Mouse (Mus musculus): Measurements from ENCODE around the gene Ifi202b. TPM values are rescaled to one million over a fixed set of nuclear protein-coding genes. Genes with fewer than 3 reads are reported as not detected.
"Not testable (repeated sequence)": the region's sequence is repeated elsewhere in the genome, so short reads cannot be mapped to it uniquely, and the experiment has no call there.

Gene Ifi202b
- polyA plus RNA-seq, 1 experiment from 2014 or later, result not detected

DNA sequence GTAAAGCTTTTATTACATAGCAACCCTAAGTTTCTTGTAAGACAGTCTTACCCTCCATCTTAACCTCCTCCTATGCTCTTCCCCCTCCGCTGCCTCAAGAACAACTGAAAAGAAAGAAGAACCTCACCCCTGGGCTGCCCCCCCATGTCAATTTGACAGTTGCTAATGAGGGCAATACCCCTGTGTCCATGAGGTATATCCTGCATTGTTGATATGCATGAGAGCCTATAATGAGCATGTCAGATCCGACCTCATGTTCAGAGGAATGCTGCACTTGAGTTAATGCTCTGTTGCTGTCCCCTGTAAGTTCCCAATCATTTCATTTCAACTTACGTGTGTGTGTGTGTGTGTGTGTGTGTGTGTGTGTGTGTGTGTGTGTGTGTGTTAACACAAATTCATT, 22.5 kb downstream of the Ifi202b start:
- H3K36me3 ChIP-seq (replicated peaks; ENCODE audit: control insufficient read depth, insufficient read depth); H3K4me1 ChIP-seq (replicated peaks; ENCODE audit: control insufficient read depth, insufficient read depth, low read length); DNase-seq (ENCODE audit: low spot score); H3K4me2 ChIP-seq (replicated peaks); H3K27ac ChIP-seq; H3K27me3 ChIP-seq (ENCODE audit: control insufficient read depth, insufficient read depth, low read length); H3K9ac ChIP-seq; H3K4me3 ChIP-seq (replicated peaks; ENCODE audit: low read length); ATAC-seq (ENCODE audit: low FRiP score); H3K9me3 ChIP-seq (ENCODE audit: control insufficient read depth, low read length): not testable (repeated sequence)
- WGBS, result 31% methylated on average over 3 of the region's 3 CpGs

DNA sequence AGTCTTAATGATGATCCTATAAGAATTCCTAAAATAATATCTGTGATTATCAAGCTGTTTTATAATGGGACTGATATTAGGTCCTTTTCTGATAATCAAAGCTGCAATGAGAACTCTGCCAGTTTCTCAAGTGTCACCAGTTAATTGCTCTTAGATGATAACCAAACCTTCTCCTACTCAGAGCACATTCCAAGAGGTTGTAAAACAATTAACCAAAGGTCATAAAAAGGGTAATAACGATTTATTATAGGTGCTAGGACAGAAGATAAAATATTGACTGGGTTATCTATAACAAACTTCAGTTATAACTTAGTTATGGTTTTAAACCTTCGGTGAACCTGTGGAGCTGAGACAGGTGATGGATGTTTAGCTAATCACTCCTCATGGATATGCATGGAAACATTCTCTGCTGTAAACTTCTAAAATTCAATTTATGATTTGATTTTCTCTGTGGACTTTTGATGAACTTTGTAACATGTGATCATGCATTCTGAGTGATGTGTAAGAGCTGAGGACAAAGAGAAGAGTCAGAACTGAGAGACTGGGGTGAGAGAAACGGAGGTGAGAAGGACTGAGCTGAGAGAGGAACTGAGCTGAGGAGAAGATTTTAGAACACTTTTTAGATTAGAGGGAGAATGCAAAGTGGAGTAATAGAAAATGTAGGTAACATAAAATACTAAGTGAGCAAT, 26.6 kb downstream of the Ifi202b start:
- ATAC-seq (ENCODE audit: low FRiP score); H3K36me3 ChIP-seq (replicated peaks; ENCODE audit: control insufficient read depth, insufficient read depth); H3K9me3 ChIP-seq (ENCODE audit: control insufficient read depth, low read length); H3K4me1 ChIP-seq (replicated peaks; ENCODE audit: control insufficient read depth, insufficient read depth, low read length); H3K9ac ChIP-seq; H3K4me3 ChIP-seq (replicated peaks; ENCODE audit: low read length); H3K4me2 ChIP-seq (replicated peaks); H3K27ac ChIP-seq; H3K27me3 ChIP-seq (ENCODE audit: control insufficient read depth, insufficient read depth, low read length); DNase-seq (ENCODE audit: low spot score): not testable (repeated sequence)
- WGBS, result 73% methylated on average over 3 of the region's 3 CpGs

DNA sequence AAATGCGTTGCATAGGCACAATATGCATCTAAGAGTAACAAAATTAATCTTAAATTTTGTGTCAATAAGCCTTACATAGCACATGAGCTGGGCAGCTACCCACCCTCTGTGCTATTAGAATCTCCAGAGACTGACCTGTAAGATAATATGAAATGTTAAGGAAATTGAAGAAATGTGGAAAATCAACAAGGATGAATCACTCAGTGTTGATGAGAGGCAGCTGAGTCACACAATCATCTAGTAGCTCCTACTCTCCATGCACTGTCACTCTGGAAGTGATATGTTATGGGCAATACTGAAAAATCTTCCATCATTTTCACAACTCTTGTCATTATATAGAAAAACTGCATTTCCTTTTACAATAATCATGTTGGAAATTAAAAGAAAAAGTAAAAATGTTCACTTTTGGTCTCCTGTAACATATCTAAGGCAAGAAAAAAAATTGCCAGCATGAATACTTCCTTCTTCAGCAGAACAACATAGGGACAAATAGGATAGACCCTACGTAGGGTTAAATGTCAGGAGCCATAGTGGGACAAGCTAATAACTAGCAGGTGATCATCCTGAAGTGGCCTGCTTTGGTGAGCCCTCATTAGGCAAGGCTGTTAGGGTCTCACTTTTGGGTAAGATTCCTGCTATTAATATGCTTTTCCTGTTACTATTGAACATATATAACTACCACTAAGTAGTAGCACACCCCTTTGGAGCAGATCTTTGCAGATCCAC, 27.3 kb downstream of the Ifi202b start:
- ATAC-seq (ENCODE audit: low FRiP score) (no peak), DNase-seq (ENCODE audit: low spot score) (no peak)
- Histone ChIP-seq H3K4me2 (replicated peaks) (no peak overlapping the region), H3K27me3 (ENCODE audit: control insufficient read depth, insufficient read depth, low read length) (no peaks in the 10 kb centered on the region), H3K4me3 (replicated peaks; ENCODE audit: low read length) (no peak overlapping the region), H3K4me1 (replicated peaks; ENCODE audit: control insufficient read depth, insufficient read depth, low read length) (no peaks in the 10 kb centered on the region), H3K9me3 (ENCODE audit: control insufficient read depth, low read length) (no peaks in the 10 kb centered on the region), H3K9ac (no peak overlapping the region), H3K36me3 (replicated peaks; ENCODE audit: control insufficient read depth, insufficient read depth) (no peaks in the 10 kb centered on the region), H3K27ac (no peak overlapping the region)
- WGBS, result 88% methylated on average over 2 of the region's 2 CpGs

DNA sequence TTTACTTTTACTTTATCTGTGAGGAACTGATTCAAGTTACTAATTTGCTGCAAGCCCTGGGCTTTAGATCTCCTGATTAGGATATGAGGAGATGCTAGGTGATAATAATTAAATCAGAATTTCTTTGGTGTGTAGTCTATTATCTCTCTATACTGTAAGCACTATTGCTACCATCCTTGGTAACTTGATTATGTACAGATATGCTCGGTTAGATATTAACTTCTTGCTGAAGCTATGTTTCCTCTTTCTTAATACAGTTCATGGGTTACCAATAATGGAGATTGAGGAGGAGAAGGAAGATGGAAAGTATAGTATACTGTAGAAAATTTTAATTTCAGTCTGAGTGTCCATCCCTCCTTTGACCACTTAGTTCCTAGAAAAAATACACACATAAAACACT, 29.0 kb downstream of the Ifi202b start:
- H3K27ac ChIP-seq, result no peak overlapping the region
- H3K27me3 ChIP-seq (ENCODE audit: control insufficient read depth, insufficient read depth, low read length), result no peaks in the 10 kb centered on the region
- no peak for DNase-seq (ENCODE audit: low spot score)
- 95% methylated on average over 1 of the region's 1 CpGs for WGBS
- no peaks in the 10 kb centered on the region for H3K4me1 ChIP-seq (replicated peaks; ENCODE audit: control insufficient read depth, insufficient read depth, low read length)
- no peaks in the 10 kb centered on the region for H3K9me3 ChIP-seq (ENCODE audit: control insufficient read depth, low read length)
- no peak overlapping the region for H3K4me3 ChIP-seq (replicated peaks; ENCODE audit: low read length)
- H3K4me2 ChIP-seq (replicated peaks), result no peak overlapping the region
- no peak for ATAC-seq (ENCODE audit: low FRiP score)
- no peak overlapping the region for H3K9ac ChIP-seq
- H3K36me3 ChIP-seq (replicated peaks; ENCODE audit: control insufficient read depth, insufficient read depth), result no peaks in the 10 kb centered on the region

DNA sequence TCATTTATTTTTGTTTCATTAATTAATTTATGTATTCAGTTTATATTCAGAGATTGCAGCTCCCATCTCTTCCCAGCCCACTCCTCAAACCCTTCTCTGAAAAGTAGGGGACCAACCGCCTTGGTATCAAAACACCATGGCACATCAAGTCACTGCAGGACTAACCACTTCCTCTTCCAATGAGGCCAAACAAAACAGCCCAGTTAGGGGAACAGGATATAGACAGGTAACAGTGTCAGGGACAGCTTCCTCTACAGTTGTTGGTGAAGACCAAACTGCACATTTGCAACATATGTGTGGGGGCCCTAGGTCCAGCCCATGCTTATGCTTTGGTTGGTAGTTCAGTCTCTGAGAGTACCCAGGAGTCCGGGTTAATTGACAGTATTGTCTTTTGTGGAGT, 33.5 kb downstream of the Ifi202b start:
- WGBS, result 94% methylated on average over 2 of the region's 2 CpGs
- H3K4me2 ChIP-seq (replicated peaks); ATAC-seq (ENCODE audit: low FRiP score); H3K27ac ChIP-seq; H3K9me3 ChIP-seq (ENCODE audit: control insufficient read depth, low read length); H3K4me3 ChIP-seq (replicated peaks; ENCODE audit: low read length); H3K9ac ChIP-seq; DNase-seq (ENCODE audit: low spot score); H3K27me3 ChIP-seq (ENCODE audit: control insufficient read depth, insufficient read depth, low read length); H3K4me1 ChIP-seq (replicated peaks; ENCODE audit: control insufficient read depth, insufficient read depth, low read length); H3K36me3 ChIP-seq (replicated peaks; ENCODE audit: control insufficient read depth, insufficient read depth): not testable (repeated sequence)

DNA sequence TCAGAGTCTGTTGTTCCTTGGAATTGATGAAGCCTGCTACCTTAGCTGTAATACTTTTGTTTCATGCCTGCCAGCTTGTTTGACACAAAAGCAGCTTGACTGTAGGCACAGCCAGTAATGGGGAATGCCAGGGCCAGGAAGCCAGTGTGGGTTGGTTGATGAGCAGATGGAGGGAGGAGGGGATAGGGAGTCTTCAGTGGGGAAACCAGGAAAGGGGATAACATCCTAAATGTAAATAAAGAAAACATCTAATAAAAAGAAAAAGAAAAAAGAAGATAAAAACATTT, 39.8 kb downstream of the Ifi202b start:
- H3K27me3 ChIP-seq (ENCODE audit: control insufficient read depth, insufficient read depth, low read length); H3K36me3 ChIP-seq (replicated peaks; ENCODE audit: control insufficient read depth, insufficient read depth); H3K9ac ChIP-seq; DNase-seq (ENCODE audit: low spot score); H3K27ac ChIP-seq; H3K9me3 ChIP-seq (ENCODE audit: control insufficient read depth, low read length); H3K4me3 ChIP-seq (replicated peaks; ENCODE audit: low read length); H3K4me1 ChIP-seq (replicated peaks; ENCODE audit: control insufficient read depth, insufficient read depth, low read length); ATAC-seq (ENCODE audit: low FRiP score); H3K4me2 ChIP-seq (replicated peaks): not testable (repeated sequence)

DNA sequence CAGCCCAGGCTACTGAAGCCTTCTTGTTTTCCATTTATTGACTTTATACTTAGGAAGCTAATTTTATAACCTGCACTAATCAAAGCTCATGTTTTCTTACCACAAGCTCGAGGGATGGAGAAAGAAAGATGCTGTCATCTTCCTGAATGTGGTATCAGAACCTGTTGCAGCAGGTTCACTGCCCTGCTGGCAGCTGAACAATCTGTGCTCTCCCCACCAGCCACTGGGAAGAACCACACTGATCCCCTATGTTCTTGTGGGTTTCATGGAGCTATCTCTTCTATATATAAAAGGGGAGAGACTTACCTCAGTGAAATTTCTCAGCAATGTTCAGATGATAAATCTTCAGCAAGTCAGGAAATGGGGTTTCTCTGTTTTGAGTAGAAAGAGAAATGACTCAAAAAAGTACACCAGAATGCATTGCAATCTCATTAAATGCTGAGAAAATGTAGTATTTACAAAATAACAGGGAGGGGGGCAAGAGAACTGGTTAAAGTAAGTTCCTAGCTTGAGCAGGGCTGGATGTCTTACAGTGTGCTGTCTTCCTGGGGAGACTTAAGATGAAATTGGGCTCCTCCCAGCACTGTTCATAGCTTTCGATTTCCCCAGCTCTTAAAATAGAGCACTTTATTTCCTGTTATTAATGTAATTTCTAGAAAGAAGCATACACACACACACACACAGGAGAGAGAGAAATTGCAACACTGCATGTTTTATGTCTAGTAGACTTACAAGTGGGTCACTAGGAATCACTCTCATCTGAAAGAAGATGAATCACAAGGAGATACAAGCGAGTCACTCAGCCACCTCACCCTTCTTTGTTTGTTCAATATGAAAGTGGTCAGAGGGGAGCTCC, 40.4 kb downstream of the Ifi202b start, which contains the start of the genes Mndal and Ifi203:
TSS of gene Mndal (minus strand) at position 568 of the 856 bp plus-strand sequence.
TSS of gene Ifi203 (minus strand) at position 749 of the 856 bp plus-strand sequence.
- H3K36me3 ChIP-seq (replicated peaks; ENCODE audit: control insufficient read depth, insufficient read depth); H3K27me3 ChIP-seq (ENCODE audit: control insufficient read depth, insufficient read depth, low read length); H3K4me3 ChIP-seq (replicated peaks; ENCODE audit: low read length); ATAC-seq (ENCODE audit: low FRiP score); DNase-seq (ENCODE audit: low spot score); H3K9me3 ChIP-seq (ENCODE audit: control insufficient read depth, low read length); H3K4me2 ChIP-seq (replicated peaks); H3K9ac ChIP-seq; H3K4me1 ChIP-seq (replicated peaks; ENCODE audit: control insufficient read depth, insufficient read depth, low read length); H3K27ac ChIP-seq: not testable (repeated sequence)
- WGBS, result 84% methylated on average over 3 of the region's 3 CpGs

DNA sequence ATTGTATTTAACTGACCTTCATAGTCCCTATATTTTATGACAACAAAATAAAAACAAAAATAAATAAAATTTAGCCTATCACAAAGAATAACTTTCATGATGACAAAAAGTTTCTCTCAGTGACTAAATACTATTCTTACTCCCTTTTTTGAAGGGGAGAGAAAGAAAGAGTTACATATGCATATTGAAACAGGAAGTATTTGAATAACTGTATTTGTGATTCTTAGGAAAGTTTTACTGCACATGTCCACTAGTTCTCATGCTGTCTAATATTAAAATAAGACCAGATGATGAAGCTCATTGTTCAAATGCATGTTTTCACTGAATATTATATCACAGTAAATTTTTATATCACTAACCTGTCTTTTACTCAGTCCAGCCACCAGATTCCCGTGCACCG, 41.0 kb downstream of the Ifi202b start:
- DNase-seq (ENCODE audit: low spot score); ATAC-seq (ENCODE audit: low FRiP score); H3K9me3 ChIP-seq (ENCODE audit: control insufficient read depth, low read length); H3K9ac ChIP-seq; H3K4me2 ChIP-seq (replicated peaks); H3K27ac ChIP-seq; H3K4me3 ChIP-seq (replicated peaks; ENCODE audit: low read length); H3K27me3 ChIP-seq (ENCODE audit: control insufficient read depth, insufficient read depth, low read length); H3K4me1 ChIP-seq (replicated peaks; ENCODE audit: control insufficient read depth, insufficient read depth, low read length); H3K36me3 ChIP-seq (replicated peaks; ENCODE audit: control insufficient read depth, insufficient read depth): not testable (repeated sequence)
- 96% methylated on average over 2 of the region's 2 CpGs for WGBS

DNA sequence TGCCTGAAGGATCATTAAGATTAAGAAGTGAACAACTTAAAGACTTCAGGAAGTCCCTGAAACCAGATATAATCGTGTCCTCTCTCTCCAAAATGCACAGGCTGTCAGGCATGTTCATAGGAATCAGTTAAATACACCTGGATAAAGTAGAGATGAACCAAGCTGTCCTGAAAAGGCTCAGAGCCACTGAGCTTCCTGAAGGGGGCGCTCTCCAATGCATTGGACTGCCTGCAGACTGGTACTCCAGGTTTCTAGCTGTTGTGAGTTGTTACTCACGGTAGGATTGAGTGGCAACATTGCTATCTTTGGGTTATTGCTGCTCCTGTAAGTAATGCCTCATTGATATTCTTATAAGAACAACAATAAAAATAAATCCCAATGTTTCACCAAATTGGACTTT, 63.3 kb downstream of the Ifi202b start:
- H3K4me1 ChIP-seq (replicated peaks; ENCODE audit: control insufficient read depth, insufficient read depth, low read length); H3K4me3 ChIP-seq (replicated peaks; ENCODE audit: low read length); ATAC-seq (ENCODE audit: low FRiP score); H3K4me2 ChIP-seq (replicated peaks); H3K9me3 ChIP-seq (ENCODE audit: control insufficient read depth, low read length); H3K27me3 ChIP-seq (ENCODE audit: control insufficient read depth, insufficient read depth, low read length); H3K36me3 ChIP-seq (replicated peaks; ENCODE audit: control insufficient read depth, insufficient read depth); H3K9ac ChIP-seq; H3K27ac ChIP-seq; DNase-seq (ENCODE audit: low spot score): not testable (repeated sequence)
- 81% methylated on average over 2 of the region's 3 CpGs for WGBS
